Mouse (Mus musculus) erythroblast, embryonic 14.5 days (primary cell): ENCODE results near the gene Ly6c2. TPM values are rescaled to one million over a fixed set of nuclear protein-coding genes. Genes with fewer than 3 reads are reported as not detected.
"Not testable (repeated sequence)": the region's sequence is repeated elsewhere in the genome, so short reads cannot be mapped to it uniquely, and the experiment has no call there.

ENCODE experiments used
- H3K27me3 ChIP-seq: 2 replicates; pipeline ENCODE4 v1.6.1; 2012; ENCODE audit warnings: inconsistent platforms; ENCODE audit not compliant: control insufficient read depth
- H3K36me3 ChIP-seq: 2 replicates; pipeline ENCODE4 v1.6.1; 2012; ENCODE audit warnings: mild to moderate bottlenecking, inconsistent platforms; ENCODE audit not compliant: control insufficient read depth
- H3K4me1 ChIP-seq: 2 replicates; pipeline ENCODE4 v1.6.1; 2012; ENCODE audit warnings: inconsistent platforms; ENCODE audit not compliant: control insufficient read depth
- H3K4me3 ChIP-seq: replicated peaks from 2 replicates; pipeline ENCODE3; 2012; ENCODE audit warnings: moderate library complexity, mild to moderate bottlenecking, inconsistent platforms
- H3K9me3 ChIP-seq: 2 replicates; pipeline ENCODE4 v1.6.1; 2012; ENCODE audit warnings: low read length, inconsistent platforms, mixed read lengths; ENCODE audit not compliant: control insufficient read depth
- GATA1 ChIP-seq: IDR thresholded peaks from 2 replicates; pipeline ENCODE4 v1.6.1; 2012; ENCODE audit warnings: low read length, inconsistent platforms, mixed read lengths
- TAL1 ChIP-seq: IDR thresholded peaks from 3 replicates; pipeline ENCODE4 v1.6.1; 2012; ENCODE audit warnings: low read length, inconsistent platforms, mixed read lengths
- polyA plus RNA-seq: library from polyadenylated mRNA; stranded (reverse); fragments of >175 nt; gene quantifications from 2 replicates; pipeline ENCODE4 v1.2.3, GENCODE M21; 2012

Gene Ly6c2
- polyA plus RNA-seq, 1 experiment = 0.14 TPM

DNA sequence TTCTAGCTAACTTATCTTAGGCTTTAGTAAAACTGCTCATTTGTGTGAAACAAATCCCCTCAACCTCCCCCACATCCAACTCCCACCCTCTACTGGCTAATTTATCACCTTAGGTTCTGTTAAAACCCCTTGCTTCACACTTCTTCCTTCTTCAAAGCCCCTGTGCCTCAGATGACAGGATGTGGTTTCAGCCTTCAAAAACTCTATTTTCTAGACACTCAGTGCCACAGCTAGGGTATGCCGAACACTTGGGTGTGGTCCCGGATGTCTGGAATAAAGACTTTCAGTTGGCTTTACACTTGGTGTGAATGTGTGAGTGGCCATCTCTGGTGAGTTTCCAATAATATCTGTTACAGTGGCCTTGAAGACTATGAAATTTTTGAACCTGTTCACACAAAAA, 4.8 kb upstream of the Ly6c2 start:
- Histone ChIP-seq H3K4me1 (no peaks in the 10 kb centered on the region), H3K4me3 (no peak overlapping the region), H3K36me3 (no peaks in the 10 kb centered on the region), H3K27me3 (no peaks in the 10 kb centered on the region), H3K9me3 (no peaks in the 10 kb centered on the region)
- no peak for TF ChIP-seq TAL1
- TF ChIP-seq GATA1 = no peak

- H3K27me3 ChIP-seq, H3K9me3 ChIP-seq, H3K36me3 ChIP-seq, H3K4me3 ChIP-seq, H3K4me1 ChIP-seq: not testable (repeated sequence)
Measured at GRCm38 (mm10) chr15:75110424-75110823, 1.3 kb downstream of the Ly6c2 start.

GRCm38 (mm10) chr15:75099261-75099660, 12.5 kb downstream of the Ly6c2 start:
- no peaks in the 10 kb centered on the region for H3K27me3 ChIP-seq
- H3K4me3 ChIP-seq = no peak overlapping the region
- no peaks in the 10 kb centered on the region for H3K4me1 ChIP-seq
- H3K9me3 ChIP-seq = no peaks in the 10 kb centered on the region
- TF ChIP-seq GATA1 (no peak), TAL1 (no peak)
- H3K36me3 ChIP-seq = no peaks in the 10 kb centered on the region

GRCm38 (mm10) chr15:75088041-75088440, 23.7 kb downstream of the Ly6c2 start:
- H3K4me3 ChIP-seq, H3K27me3 ChIP-seq, H3K36me3 ChIP-seq, H3K9me3 ChIP-seq, H3K4me1 ChIP-seq: not testable (repeated sequence)

- Histone ChIP-seq H3K9me3 (no peaks in the 10 kb centered on the region), H3K27me3 (no peaks in the 10 kb centered on the region), H3K4me3 (no peak overlapping the region)
Measured at GRCm38 (mm10) chr15:75069965-75070364, 41.8 kb downstream of the Ly6c2 start.

GRCm38 (mm10) chr15:75062030-75062574, 49.7 kb downstream of the Ly6c2 start:
- not testable (repeated sequence) for H3K4me1 ChIP-seq, H3K36me3 ChIP-seq, H3K4me3 ChIP-seq, H3K27me3 ChIP-seq, H3K9me3 ChIP-seq

More at GRCm38 (mm10) chr15:75069965-75070364, 41.8 kb downstream of the Ly6c2 start:
- no peaks in the 10 kb centered on the region for H3K36me3 ChIP-seq
- no peaks in the 10 kb centered on the region for H3K4me1 ChIP-seq
- TF ChIP-seq TAL1 (no peak), GATA1 (no peak)

DNA sequence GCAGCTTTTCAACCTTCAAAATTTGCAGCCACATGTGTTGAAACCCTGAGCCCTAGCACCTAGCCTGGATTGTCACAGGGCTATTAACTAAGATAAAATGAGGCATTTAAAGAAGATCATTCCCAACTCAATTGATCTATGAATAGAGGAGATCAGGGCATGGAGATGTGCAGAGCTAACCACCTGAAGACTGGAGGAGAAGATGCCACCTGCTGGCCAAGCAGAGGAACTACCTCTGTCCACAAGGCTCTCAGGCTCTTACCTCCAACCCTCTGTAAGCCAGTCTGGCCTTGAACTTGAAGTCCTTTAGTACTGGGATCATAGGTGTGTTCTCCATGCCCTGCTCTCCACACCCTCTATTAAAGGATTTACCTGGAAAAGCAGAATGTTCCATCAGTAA, 51.3 kb downstream of the Ly6c2 start:
- Histone ChIP-seq H3K36me3 (no peaks in the 10 kb centered on the region), H3K4me3 (no peak overlapping the region), H3K9me3 (no peaks in the 10 kb centered on the region), H3K27me3 (no peaks in the 10 kb centered on the region), H3K4me1 (no peaks in the 10 kb centered on the region)
- TF ChIP-seq GATA1 = no peak

Other genes with a start within 250 kb of the Ly6c2 start
- not detected in 2 replicates for gene 2010109I03Rik, start 214.9 kb downstream of the Ly6c2 start, polyA plus RNA-seq
- gene Ly6i, start 128.5 kb downstream of the Ly6c2 start, polyA plus RNA-seq = not detected in 2 replicates
- not detected in 2 replicates for gene Ly6a, start 113.9 kb downstream of the Ly6c2 start, polyA plus RNA-seq
- not detected in 2 replicates for gene Ly6c1, start 63.1 kb downstream of the Ly6c2 start, polyA plus RNA-seq
- not detected in 2 replicates for gene Ly6g, start 43.3 kb upstream of the Ly6c2 start, polyA plus RNA-seq
- gene BC025446, start 104.4 kb upstream of the Ly6c2 start, polyA plus RNA-seq = not detected in 2 replicates
- gene Ly6f, start 156.5 kb upstream of the Ly6c2 start, polyA plus RNA-seq = not detected in 2 replicates